Mouse (Mus musculus) Muller cell, postnatal 12 days (primary cell): Measurements from ENCODE around the gene Mpig6b.

Source experiments
- DNase-seq: peaks from one replicate; pipeline ENCODE4 v3.0.0-alpha.2; 2015; ENCODE audit errors: inconsistent ontology term

Gene Mpig6b

DNA sequence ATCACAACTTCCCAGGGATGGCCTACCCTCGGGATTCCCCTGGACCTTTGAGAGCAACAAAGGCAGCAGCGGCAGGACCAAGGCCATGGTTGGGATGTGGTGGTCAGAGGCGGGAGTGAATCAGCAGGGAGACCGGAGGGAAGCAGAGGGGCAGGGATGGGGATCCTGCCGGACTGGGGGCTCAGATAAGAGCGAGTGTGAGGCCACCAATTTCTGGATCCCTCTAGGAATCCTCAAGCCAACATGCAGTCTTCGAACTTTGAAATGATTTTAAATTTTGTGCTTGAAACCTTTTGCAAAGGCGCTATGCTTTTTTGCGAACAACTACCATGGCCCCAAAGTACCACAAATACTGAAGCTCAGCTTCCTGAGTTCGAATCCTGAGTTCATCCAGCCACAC is at the start of gene Mpig6b:
TSS of gene Mpig6b (minus strand) at position 101 of the 400 bp plus-strand sequence.
- DNase-seq = no peak

DNA sequence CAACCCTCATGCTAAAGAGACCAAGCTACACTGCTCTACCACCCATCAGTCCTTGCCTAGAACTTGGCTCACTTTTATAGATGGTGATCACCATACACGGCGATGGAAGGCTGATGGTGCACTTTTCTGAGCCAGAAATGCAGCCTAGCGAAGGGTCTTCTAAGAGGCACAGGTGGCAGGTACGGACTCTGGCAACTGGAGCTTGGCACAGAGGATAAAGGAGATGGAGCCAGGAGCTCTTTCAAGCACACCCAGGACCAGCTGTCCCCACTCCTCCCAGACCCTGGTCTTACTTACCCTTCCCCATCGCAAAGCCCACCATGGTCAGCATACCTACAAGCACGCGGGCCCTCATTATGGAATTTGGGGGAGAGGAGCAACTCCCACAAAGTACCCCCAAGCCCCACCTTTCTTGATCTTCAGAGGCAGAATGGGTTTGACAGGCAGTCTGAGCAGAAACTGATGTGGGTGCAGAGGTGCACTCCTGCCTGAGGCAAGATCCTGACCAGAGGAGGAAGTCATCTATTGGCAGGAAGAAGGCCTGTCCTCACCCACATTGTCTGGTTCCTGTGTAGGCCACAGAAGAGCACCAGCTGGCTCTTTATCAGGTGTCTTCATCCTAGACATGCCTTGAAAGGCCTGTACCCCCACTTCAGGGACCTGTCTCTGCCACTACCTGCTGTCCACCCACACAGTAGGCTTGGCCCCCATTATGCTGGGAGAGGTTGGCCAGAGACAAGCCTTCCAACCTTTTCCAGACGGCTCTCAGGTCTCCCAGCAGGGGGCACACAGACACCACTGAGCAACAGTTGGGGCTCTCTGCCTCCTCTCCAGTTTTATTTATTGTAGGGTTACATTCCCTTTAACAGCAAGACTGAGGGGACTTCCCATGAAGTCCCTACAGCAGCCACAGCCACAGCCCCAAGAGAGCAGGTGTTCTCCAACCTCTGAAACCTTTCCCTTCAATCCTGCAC is 49.3 kb upstream of the Mpig6b start, which contains the start of gene Ly6g5b:
TSS of gene Ly6g5b (minus strand) at position 383 of the 974 bp plus-strand sequence.
- no peak for DNase-seq

DNA sequence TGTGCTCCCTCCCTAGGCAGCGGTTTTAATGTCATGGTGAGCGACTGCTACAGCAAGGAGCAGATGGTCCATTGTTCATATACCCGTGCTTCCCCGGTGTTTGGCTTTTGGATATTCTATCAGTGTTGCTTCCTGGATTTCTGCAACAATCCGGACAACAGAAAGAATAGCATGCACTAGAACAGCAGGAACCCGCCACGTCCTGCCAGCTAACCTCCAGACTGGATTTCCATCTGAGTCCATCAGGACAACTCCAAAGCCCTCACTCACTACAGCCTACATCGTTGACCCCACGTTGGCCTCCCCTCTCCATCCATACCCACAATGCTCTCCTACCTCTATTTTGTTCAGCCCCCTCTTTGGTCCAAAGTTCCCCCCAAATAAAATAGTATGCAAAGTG is 45.8 kb upstream of the Mpig6b start:
- DNase-seq = no peak

GRCm38 (mm10) chr17:35108097-35108496 is 42.1 kb upstream of the Mpig6b start, which contains the start of gene Ly6g5c:
TSS of gene Ly6g5c (plus strand) at chr17:35108279.
- no peak for DNase-seq

GRCm38 (mm10) chr17:35106522-35106921 is 40.5 kb upstream of the Mpig6b start:
- no peak for DNase-seq

GRCm38 (mm10) chr17:35105740-35106389 is 39.9 kb upstream of the Mpig6b start:
- DNase-seq = peak; percentile 51

DNA sequence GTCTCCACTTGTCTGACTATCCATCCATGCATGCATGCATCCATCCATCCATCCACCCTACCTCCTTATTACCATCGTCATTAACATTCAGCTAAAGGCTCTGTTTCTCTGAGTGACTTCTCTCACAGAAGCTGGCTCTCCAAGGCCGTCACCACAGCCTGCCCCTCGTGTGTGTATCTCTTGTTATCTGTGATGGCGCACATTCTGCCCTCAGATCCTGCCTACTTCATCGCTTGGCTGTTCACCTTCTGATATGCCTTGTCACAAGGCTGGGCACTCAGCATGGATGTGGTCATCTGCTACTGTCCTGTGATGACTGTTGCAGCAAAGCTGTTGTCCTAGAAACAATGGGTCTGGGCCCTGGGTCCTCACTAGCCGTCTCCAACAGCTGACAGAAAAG is 38.8 kb upstream of the Mpig6b start:
- DNase-seq = no peak

GRCm38 (mm10) chr17:35104079-35104478 is 38.1 kb upstream of the Mpig6b start:
- DNase-seq = no peak

GRCm38 (mm10) chr17:35103221-35103690 is 37.3 kb upstream of the Mpig6b start:
- DNase-seq = no peak

GRCm38 (mm10) chr17:35102299-35102698 is 36.3 kb upstream of the Mpig6b start:
- DNase-seq = no peak

GRCm38 (mm10) chr17:35101161-35101560 is 35.2 kb upstream of the Mpig6b start:
- DNase-seq = no peak

DNA sequence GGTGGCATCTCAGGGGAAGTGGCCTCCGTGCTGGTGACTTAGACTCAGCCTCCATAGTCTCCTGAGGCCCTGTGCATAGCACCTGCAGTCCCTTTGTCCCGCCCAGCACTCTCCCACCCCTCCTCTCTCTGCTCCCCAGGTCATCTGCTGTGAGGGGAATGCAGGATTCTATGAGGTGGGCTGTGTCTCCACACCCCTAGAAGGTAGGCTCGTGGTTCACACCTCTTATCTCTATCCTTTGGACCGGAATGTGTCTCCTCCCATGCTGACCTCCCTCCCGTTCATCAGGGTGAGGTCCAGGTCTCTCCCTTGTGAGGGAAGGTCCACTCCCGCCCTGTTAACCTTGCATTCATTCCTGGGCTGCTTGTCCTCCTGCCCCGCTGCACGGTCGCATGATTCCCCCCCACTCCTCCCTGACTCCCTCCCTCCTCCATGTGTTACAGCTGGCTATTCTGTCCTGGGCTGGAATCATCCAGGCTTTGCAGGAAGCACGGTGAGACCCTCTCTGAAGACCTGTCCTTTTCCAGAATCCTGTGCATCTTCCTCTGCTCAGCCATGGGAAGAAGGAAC is 34.3 kb upstream of the Mpig6b start:
- DNase-seq = no peak

DNA sequence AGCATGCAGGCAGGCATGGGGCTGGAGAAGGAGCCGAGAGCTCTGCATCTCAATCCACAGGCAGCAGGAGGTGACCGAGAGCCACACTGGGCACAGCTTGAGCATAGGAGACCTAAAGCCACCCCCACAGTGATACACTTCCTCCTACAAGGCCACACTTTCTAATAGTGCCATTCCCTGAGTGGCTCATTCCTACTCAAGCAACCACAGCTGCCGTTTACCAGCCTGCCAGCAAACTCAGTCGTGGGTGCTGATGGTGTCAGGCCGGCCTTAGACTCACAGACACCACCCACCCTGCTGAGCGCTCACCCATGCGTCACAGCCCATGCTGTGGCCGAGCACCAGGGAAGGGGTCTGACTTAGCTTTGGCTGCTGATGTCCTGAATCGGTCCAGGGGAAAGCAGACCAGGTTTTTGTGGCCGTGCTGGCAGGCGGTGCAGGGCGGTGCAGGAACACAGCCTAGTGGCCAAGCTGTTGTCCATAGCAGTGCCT is 31.2 kb upstream of the Mpig6b start:
- no peak for DNase-seq

GRCm38 (mm10) chr17:35096597-35096996 is 30.6 kb upstream of the Mpig6b start:
- DNase-seq = no peak

DNA sequence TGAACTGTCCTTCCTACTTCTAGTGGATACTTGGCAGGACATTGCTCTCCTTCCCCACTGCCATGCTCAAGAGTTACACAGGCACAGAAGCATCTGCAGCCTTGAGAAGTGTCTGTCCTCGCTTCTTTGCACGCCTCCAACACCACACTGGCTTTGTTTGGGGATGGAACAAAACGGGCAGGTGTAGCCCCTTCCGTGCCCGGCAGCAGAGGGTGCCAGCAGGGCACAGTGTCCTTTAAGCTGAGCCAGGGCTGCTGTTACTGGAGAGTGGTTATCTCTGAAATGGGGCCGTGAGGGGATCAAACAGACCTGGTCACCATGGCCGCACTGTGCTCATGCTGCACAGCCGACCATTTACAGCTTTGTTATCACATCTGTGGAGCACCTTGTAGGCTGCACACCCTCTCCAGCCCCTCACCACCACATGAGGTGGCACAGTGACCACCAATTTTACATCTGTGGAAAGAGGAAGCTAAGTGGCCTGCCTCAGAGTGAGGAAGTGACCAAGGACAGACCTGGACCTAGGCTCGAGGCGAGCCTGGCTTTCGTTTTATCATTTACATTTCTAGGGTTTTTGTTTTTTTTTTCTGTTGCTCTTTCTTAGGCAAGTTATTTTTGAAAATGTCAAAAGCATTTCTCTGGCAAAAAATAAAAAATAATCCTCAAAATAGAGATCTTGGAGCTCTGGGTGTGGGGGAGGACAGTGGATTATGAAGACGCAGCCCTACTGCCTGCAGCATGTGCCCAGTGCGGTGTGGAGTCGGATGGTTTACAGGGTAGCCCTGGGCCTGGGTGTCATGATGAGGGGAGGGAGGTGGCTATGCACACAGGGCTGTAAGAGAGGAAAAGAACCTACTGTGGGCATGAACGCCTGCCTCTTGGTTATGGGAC is 28.7 kb upstream of the Mpig6b start:
- no peak for DNase-seq

- no peak for DNase-seq
These were observed 26.6 kb upstream of the Mpig6b start for GRCm38 (mm10) chr17:35092403-35093198.

DNA sequence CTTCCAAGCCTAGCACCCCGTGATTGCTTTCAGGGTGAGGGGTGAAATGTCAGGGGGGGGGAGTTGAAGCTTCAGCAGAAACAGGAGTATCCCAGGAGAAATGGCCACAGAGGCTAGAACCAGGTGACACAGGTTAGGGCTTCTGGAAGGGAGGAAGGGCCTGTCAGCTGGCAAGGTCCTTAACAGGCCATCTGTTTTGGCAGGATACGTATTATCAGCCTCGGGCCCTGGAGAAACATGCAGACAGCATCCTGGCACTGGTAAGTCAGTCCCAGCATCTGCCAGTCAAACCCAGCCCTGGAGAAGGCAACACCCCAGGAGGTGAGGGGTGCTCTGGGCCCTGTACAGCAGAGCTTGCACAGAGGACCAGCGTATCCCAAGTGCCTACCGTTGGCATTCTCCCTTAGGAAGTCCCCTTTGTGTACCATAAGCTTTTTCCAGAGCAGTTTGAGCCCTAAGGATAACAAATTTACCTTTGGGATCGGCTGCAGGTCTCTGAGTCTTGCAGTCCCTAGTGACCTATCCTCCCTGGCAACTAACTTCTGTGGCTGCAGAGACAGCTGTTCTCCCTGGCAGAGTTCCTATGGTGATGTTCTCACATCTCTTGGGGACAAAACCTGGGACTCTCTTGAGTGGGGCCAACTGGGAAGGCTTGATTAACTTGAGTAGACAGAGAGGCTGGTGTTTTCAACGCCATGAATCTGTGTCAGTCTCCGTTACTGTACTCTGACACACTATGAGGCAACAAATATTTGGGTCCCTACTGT is 24.4 kb upstream of the Mpig6b start:
- peak; percentile 40 for DNase-seq

- DNase-seq = peak; percentile 96
These were observed 23.1 kb upstream of the Mpig6b start, which contains the start of gene Abhd16a for GRCm38 (mm10) chr17:35088825-35089644. TSS of gene Abhd16a (plus strand) at chr17:35089263.
